Mouse (Mus musculus) brown adipose tissue, adult 24 weeks (tissue): ENCODE measurements around the gene Hs3st3b1. TPM values are rescaled to one million over a fixed set of nuclear protein-coding genes. Genes with fewer than 3 reads are reported as not detected.

ENCODE experiments used
- H3K27ac ChIP-seq: fragments of 200-500 bp; replicated peaks from 2 replicates; pipeline ENCODE4 v1.5.1; 2012; ENCODE audit warnings: low read depth, mild to moderate bottlenecking, low read length
- H3K4me1 ChIP-seq: fragments of 200-500 bp; 2 replicates; pipeline ENCODE4 v1.6.1; 2012; ENCODE audit warnings: low read length, mixed read lengths; ENCODE audit not compliant: control insufficient read depth, insufficient read depth, insufficient read length
- H3K4me3 ChIP-seq: fragments of 200-500 bp; 2 replicates; pipeline ENCODE4 v1.5.1; 2012; ENCODE audit warnings: low read depth, mild to moderate bottlenecking, low read length, moderate library complexity; ENCODE audit not compliant: insufficient read depth
- polyA plus RNA-seq: library from polyadenylated mRNA; stranded (reverse); fragments of >200 nt; gene quantifications from 2 replicates; pipeline ENCODE4 v1.2.4, GENCODE M21; 2012; ENCODE audit not compliant: missing spikeins, insufficient read depth, insufficient read length

The Hs3st3b1 gene
- polyA plus RNA-seq, 1 experiment, result 0.67 TPM

- H3K4me3 ChIP-seq, result no peak overlapping the region
- no peak overlapping the region for H3K27ac ChIP-seq
- no peaks in the 10 kb centered on the region for H3K4me1 ChIP-seq
These were observed 43.5 kb downstream of the Hs3st3b1 start for GRCm38 (mm10) chr11:63878616-63879015.

- H3K4me1 ChIP-seq, result no peaks in the 10 kb centered on the region; the same call in 1 of the 2 replicates
- H3K27ac ChIP-seq, result no peak overlapping the region
- no peak overlapping the region for H3K4me3 ChIP-seq
These were observed 59.3 kb downstream of the Hs3st3b1 start for GRCm38 (mm10) chr11:63862746-63863145.

- H3K27ac ChIP-seq, result no peak overlapping the region
- H3K4me1 ChIP-seq, result no peaks in the 10 kb centered on the region; the same call in 1 of the 2 replicates
- no peak overlapping the region for H3K4me3 ChIP-seq
These were observed 60.1 kb downstream of the Hs3st3b1 start for GRCm38 (mm10) chr11:63861982-63862381.

GRCm38 (mm10) chr11:63851041-63851730 lies 70.9 kb downstream of the Hs3st3b1 start:
- H3K4me3 ChIP-seq, result no peak overlapping the region
- H3K27ac ChIP-seq, result no peak overlapping the region
- no peaks in the 10 kb centered on the region for H3K4me1 ChIP-seq

- H3K4me3 ChIP-seq, result no peak overlapping the region
- H3K27ac ChIP-seq, result no peak overlapping the region
- no peaks in the 10 kb centered on the region for H3K4me1 ChIP-seq
These were observed 71.8 kb downstream of the Hs3st3b1 start for GRCm38 (mm10) chr11:63850261-63850660.

GRCm38 (mm10) chr11:63845379-63845778 lies 76.7 kb downstream of the Hs3st3b1 start:
- H3K27ac ChIP-seq, result no peak overlapping the region
- H3K4me3 ChIP-seq, result no peak overlapping the region
- H3K4me1 ChIP-seq, result no peaks in the 10 kb centered on the region

- H3K27ac ChIP-seq, result no peak overlapping the region
- no peak overlapping the region for H3K4me3 ChIP-seq
- no peaks in the 10 kb centered on the region for H3K4me1 ChIP-seq
These were observed 77.4 kb downstream of the Hs3st3b1 start for GRCm38 (mm10) chr11:63844701-63845100.

- Histone ChIP-seq H3K4me3 (no peak overlapping the region), H3K4me1 (no peaks in the 10 kb centered on the region), H3K27ac (no peak overlapping the region)
These were observed 84.6 kb downstream of the Hs3st3b1 start for GRCm38 (mm10) chr11:63837526-63837925.

Other genes with a start within 250 kb of the Hs3st3b1 start
- 32.9 and 35.1 TPM in 2 replicates for gene Cox10, start 157.2 kb upstream of the Hs3st3b1 start, polyA plus RNA-seq